Mouse (Mus musculus) brain, embryonic 14.5 days (tissue): ENCODE measurements around the gene Khk.

Experiments used
- CTCF ChIP-seq: fragments of 200-500 bp; IDR thresholded peaks from 2 replicates; pipeline ENCODE4 v1.5.1; 2012; ENCODE audit warnings: inconsistent platforms, mild to moderate bottlenecking, moderate library complexity, borderline replicate concordance; ENCODE audit not compliant: insufficient read depth, insufficient read length; ENCODE audit errors: extremely low read depth
- POLR2A ChIP-seq: fragments of 200-500 bp; IDR thresholded peaks from 2 replicates; pipeline ENCODE4 v1.6.1; 2012; ENCODE audit warnings: mild to moderate bottlenecking, inconsistent platforms, borderline replicate concordance; ENCODE audit not compliant: poor library complexity, insufficient read depth, insufficient read length, severe bottlenecking; ENCODE audit errors: extremely low read depth

DNA sequence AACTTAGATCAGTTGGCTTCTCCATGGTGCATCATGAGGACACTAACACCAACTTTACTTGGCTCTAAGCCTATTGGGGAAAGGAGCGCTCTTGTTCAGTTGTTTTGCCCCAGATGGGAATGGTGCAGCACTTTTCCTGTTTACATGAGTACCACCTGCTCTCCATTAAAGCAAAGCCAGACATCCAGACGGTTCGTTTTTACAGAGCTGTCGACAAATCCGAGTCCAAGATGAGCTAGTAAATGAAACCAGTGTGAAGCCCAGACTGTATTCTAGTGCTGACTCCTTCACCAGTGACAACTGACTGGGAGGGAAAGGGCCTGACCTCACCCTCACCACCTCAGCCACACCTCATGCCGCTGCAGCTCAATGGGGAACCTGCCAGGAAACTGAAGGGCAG lies 42.6 kb upstream of the Khk start:
- TF ChIP-seq POLR2A (no peak), CTCF (no peak)
